Mouse (Mus musculus) myocyte (in vitro differentiated cells): ENCODE results near the gene Pbrm1.

Experiments used
- CEBPB ChIP-seq: IDR thresholded peaks from 2 replicates; pipeline ENCODE4 v1.6.1; 2011; ENCODE audit warnings: mild to moderate bottlenecking, moderate library complexity; ENCODE audit not compliant: poor library complexity, insufficient read depth, severe bottlenecking
- E2F4 ChIP-seq: IDR thresholded peaks from one replicate; pipeline ENCODE4 v1.6.1; 2011; ENCODE audit warnings: mild to moderate bottlenecking, control low read depth, moderate library complexity; ENCODE audit not compliant: insufficient read depth
- MYOD1 ChIP-seq, 3 experiments: IDR thresholded peaks; one replicate each; pipeline ENCODE4 v1.6.1; 2011; ENCODE audit warnings: control low read depth in 2 of 3, low read depth in 2 of 3, mild to moderate bottlenecking in 2 of 3, moderate library complexity in 1 of 3; ENCODE audit not compliant: insufficient read length in 2 of 3, control insufficient read depth in 1 of 3
- MYOG ChIP-seq, 3 experiments: IDR thresholded peaks; one replicate each; pipeline ENCODE4 v1.6.1; 2011; ENCODE audit warnings: control low read depth in 2 of 3, low read depth in 2 of 3, mild to moderate bottlenecking in 2 of 3; ENCODE audit not compliant: insufficient read length in 2 of 3, control insufficient read depth in 1 of 3, insufficient read depth in 1 of 3
- POLR2A ChIP-seq: IDR thresholded peaks from one replicate; pipeline ENCODE4 v1.6.1; 2011; ENCODE audit warnings: low read depth, mild to moderate bottlenecking, control low read depth, moderate library complexity; ENCODE audit not compliant: insufficient read length
- REST ChIP-seq: IDR thresholded peaks from one replicate; pipeline ENCODE4 v1.6.1; 2011; ENCODE audit warnings: mild to moderate bottlenecking, control low read depth, moderate library complexity; ENCODE audit not compliant: insufficient read depth, insufficient read length
- TCF12 ChIP-seq: IDR thresholded peaks from one replicate; pipeline ENCODE4 v1.6.1; 2011; ENCODE audit warnings: mild to moderate bottlenecking, control low read depth; ENCODE audit not compliant: poor library complexity, insufficient read depth, severe bottlenecking
- TCF3 ChIP-seq: IDR thresholded peaks from one replicate; pipeline ENCODE4 v1.6.1; 2011; ENCODE audit warnings: low read depth, control low read depth; ENCODE audit not compliant: insufficient read length
- USF1 ChIP-seq: IDR thresholded peaks from one replicate; pipeline ENCODE4 v1.6.1; 2011; ENCODE audit warnings: low read depth, mild to moderate bottlenecking, control low read depth, moderate library complexity

DNA sequence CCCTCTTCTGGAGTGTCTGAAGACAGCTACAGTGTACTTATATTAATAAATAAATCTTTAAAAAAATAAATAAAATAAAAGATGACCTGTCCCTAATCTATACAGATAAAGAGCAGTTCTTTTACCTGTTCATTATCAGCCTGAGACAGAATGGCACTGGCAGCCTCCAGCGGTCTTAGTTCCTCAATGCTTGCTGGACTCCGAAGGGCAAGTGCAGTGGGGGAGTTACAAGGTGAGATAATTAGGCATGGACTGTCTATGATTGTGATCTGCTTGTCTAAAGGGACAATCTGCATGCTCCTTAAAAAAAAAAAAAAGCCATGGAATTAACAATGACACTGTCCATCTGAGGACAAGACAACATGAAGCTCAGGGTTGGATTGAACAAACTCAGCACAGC, 5.0 kb upstream of the Pbrm1 start:
- TF ChIP-seq USF1 (no peak), POLR2A (no peak), MYOG (IDR thresholded peaks at IDR 0.05; ENCODE audit: control insufficient read depth in 1 of 3, insufficient read depth in 1 of 3, insufficient read length in 2 of 3, low read depth in 2 of 3) (no peak), E2F4 (no peak), TCF3 (no peak), REST (no peak), TCF12 (no peak), MYOD1 (IDR thresholded peaks at IDR 0.05; ENCODE audit: control insufficient read depth in 1 of 3, insufficient read length in 2 of 3, low read depth in 2 of 3) (no peak), CEBPB (no peak)
